Mouse (Mus musculus) frontal cortex, adult 2 months (tissue): ENCODE data around the gene Mrpl20. TPM values are rescaled to one million over a fixed set of nuclear protein-coding genes. Genes with fewer than 3 reads are reported as not detected.

Experiments
- DNase-seq, 2 experiments: peaks; one replicate each; pipeline ENCODE4 v3.0.0; 2022; ENCODE audit warnings: low spot score in 1 of 2; ENCODE audit errors: extremely low spot score in 1 of 2
- polyA plus RNA-seq: library from polyadenylated mRNA; depleted of rRNA; stranded (reverse); fragments of >200 nt; gene quantifications from 2 replicates; pipeline ENCODE4 v1.2.3, GENCODE M21; 2012

The Mrpl20 gene
- polyA plus RNA-seq, 1 experiment, result 101 TPM

GRCm38 (mm10) chr4:155830596-155830995, 27.9 kb downstream of the Mrpl20 start:
- DNase-seq, result no peak

- DNase-seq, result peak; percentile 89 to 97
Observed at GRCm38 (mm10) chr4:155831205-155831766, 28.6 kb downstream of the Mrpl20 start, which contains the start of gene Aurkaip1. TSS of gene Aurkaip1 (plus strand) at chr4:155831272.

DNA sequence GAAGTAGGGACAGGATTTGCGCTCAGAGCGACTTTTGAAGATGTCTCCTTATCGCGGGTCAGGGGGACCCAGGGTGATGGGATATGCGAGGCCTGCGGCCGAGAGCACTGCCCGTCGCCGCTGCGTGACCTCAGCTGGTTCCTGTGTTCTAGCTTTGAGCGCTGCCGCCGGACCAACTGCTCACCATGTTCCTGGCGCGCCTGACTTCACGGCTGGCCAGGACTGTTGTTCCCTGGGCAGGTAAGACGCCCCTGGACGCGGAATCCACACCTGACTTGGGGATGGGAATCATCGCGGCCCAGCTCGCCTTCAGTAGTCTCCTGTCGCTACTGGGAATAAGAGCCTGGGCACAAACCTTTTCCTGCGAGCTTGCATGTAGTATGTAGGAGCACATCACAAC, 29.2 kb downstream of the Mrpl20 start:
- DNase-seq, result no peak

GRCm38 (mm10) chr4:155832321-155832720, 29.6 kb downstream of the Mrpl20 start:
- DNase-seq, result no peak

- no peak for DNase-seq
Observed at GRCm38 (mm10) chr4:155833234-155833633, 30.6 kb downstream of the Mrpl20 start.

GRCm38 (mm10) chr4:155833836-155834235, 31.2 kb downstream of the Mrpl20 start:
- DNase-seq, result peak; percentile 58 to 89

GRCm38 (mm10) chr4:155837404-155838010, 34.8 kb downstream of the Mrpl20 start:
- DNase-seq, result no peak

- DNase-seq, result no peak
Observed at GRCm38 (mm10) chr4:155838187-155839153, 35.8 kb downstream of the Mrpl20 start.

DNA sequence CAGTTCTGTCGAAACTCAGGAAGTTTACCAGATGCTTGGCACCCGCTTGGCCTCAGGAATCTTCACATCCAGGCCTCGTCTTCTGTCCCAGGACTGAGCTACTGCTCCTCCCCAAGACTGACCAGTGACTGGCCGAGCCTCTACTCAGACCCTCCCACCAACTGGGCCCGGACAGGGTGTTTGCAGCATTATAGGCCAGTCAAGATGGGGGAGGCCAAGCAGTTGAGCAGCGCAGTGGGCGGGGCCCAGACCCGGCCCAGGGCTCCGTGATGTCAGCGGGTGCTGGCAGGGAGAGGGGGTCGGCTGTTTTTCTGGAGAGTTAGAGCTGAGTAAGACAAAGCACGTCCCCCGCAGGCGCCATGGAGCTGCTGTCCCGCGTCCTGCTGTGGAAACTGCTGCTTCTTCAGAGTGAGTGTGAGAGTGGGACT, 36.8 kb downstream of the Mrpl20 start, which contains the start of gene Mxra8:
Gene Mxra8, plus strand, starts transcription at position 198 of the 428 bp plus-strand sequence.
- DNase-seq, result no peak

GRCm38 (mm10) chr4:155840076-155841002, 37.7 kb downstream of the Mrpl20 start:
- no peak for DNase-seq

DNA sequence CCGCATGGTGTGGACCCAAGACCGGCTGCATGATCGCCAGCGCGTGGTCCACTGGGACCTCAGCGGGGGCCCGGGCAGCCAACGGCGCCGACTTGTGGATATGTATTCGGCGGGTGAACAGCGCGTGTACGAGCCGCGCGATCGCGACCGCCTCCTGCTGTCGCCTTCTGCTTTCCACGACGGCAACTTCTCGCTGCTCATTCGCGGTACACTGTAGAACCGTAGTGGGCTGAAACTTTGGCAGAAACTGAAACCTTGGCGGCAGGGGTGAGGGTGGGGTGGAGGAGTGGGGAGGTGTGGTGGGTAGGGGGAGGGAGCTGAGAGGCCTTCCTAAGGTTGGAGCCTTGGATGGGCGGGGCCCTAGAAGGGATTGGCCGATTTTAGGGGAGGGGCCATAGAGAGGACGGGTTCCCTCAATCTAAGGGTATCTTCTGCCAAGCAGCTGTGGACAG, 38.4 kb downstream of the Mrpl20 start:
- no peak for DNase-seq

DNA sequence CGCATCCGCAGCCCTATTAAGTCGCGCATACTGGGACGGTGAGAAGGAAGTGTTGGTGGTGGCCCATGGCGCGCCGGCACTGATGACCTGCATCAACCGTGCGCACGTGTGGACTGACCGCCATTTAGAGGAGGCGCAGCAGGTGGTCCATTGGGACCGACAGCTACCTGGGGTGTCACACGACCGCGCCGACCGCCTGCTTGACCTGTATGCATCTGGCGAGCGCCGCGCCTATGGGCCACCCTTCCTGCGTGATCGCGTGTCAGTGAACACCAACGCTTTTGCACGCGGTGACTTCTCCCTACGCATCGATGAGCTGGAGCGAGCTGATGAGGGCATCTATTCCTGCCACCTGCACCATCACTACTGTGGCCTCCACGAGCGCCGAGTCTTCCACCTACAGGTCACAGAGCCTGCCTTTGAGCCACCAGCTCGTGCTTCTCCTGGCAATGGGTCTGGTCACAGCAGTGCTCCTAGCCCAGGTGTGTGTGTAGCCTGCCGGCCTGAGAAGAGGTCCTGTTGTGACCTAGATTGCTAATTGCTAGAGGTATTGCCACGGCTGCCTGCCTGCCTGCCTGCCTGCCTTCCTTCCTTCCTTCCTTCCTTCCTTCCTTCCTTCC, 39.1 kb downstream of the Mrpl20 start:
- DNase-seq, result no peak

GRCm38 (mm10) chr4:155843231-155843630, 40.6 kb downstream of the Mrpl20 start:
- DNase-seq, result no peak

GRCm38 (mm10) chr4:155846871-155847578, 44.3 kb downstream of the Mrpl20 start, which contains the start of gene Dvl1:
TSS of gene Dvl1 (plus strand) at chr4:155847402.
- peak; percentile 63 to 96 for DNase-seq

GRCm38 (mm10) chr4:155847591-155848352, 45.1 kb downstream of the Mrpl20 start:
- DNase-seq, result no peak

GRCm38 (mm10) chr4:155848434-155849095, 45.9 kb downstream of the Mrpl20 start:
- no peak for DNase-seq

DNA sequence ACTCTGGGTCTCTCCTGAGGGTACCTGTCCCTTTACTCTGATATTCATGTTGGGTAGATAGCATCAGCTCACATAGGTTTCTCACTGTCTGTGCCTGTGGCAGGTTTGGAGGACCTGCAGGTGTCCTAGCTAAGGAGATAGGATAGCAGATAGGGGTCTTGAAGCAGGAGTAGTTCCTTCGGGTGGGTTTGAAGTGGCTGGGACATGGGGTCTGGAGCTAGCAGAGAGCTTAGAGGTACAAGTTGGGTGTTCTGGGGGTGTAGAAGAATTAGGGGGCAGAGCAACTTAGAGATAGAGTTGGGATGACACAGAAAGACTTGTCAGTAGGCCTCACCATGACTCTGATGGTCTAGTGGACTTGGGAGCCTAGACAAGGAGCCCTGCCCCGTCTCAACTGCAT, 46.7 kb downstream of the Mrpl20 start:
- no peak for DNase-seq
